Mouse (Mus musculus): ENCODE results near the gene A630010A05Rik. TPM values are rescaled to one million over a fixed set of nuclear protein-coding genes. Genes with fewer than 3 reads are reported as not detected.

The A630010A05Rik gene
- total RNA-seq (2023) = not detected

DNA sequence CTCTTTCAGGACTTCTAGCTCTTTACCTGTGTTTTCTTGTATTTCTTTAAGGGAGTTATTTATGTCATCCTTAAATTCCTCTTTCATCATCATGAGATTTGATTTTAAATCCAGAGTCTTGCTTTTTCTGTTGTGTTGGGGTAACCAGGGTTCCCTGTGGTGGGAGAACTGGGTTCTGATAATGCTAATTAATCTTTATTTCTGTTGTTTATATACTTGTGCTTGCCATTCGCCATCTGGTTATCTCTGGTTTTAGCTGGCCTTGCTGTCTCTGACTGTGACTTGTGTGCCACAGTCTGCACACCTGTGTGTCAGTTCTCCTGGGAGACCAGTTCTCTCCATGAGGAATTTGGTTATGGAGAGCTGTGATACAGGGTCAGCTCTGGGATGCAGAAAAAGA lies at the start of gene A630010A05Rik:
Gene A630010A05Rik (plus strand): TSS at position 301 of the 400 bp plus-strand sequence.

Other genes with a start within 250 kb of the A630010A05Rik start
- gene Fopnl, start 244.9 kb upstream of the A630010A05Rik start, total RNA-seq (2023) = 43.4 TPM
- 50.8 TPM for gene Abcc1, start 200.8 kb upstream of the A630010A05Rik start, total RNA-seq (2023)